Mouse (Mus musculus): ENCODE measurements around the gene Hmox1.

- TF ChIP-seq POLR2A (IDR thresholded peaks at IDR 0.05; ENCODE audit: control insufficient read depth, extremely low read depth, insufficient read depth, low read length, poor library complexity) (no peak), CTCF (IDR thresholded peaks at IDR 0.05; ENCODE audit: borderline replicate concordance, control insufficient read depth, extremely low read depth, insufficient read depth, low read length, poor library complexity) (no peak)
Observed at GRCm38 (mm10) chr8:75063290-75063689, 30.1 kb upstream of the Hmox1 start.

All from thymus, adult 2 months (tissue).